Mouse (Mus musculus): ENCODE results near the gene Golga4.

The Golga4 gene

DNA sequence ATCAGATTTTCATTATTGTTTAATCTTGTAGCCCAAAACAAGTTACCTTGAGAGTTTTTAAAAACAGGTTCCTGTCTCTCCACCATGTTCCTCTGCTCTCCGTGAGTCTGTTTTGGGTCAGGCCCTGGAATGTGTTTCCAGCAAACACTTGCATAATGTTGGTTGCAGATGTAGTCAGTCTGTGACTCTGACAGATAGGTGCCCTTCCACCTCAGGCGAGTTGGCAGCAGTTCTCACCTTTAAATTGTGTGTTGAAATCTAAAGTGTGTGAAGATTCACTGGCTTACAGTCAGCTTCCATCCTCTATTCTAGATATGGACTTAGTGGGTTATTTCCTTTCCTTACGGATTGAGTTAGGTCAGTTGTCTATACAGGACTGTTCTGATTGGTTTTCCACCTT, 23.7 kb downstream of the Golga4 start:
- DNase-seq, result no peak

DNA sequence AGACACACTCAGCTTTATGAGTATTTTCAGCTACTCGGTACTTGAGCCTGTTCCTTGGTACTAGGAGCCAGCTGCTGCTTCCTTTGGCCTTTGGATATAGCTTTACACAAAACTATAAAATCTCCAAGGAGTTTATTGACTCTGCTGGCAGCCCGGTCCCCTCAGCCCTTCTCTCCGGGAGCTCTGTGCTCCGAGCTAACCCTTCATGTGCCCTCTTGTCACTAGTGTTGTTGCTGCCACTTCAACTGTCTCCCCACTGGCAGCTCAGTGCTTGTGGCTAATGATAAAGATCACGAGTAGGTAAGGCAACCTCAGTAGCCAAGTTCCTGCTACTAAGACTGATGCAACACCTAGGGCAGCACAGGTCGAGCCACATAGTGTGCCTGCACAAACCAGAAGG, 24.6 kb downstream of the Golga4 start:
- no peak for DNase-seq

DNA sequence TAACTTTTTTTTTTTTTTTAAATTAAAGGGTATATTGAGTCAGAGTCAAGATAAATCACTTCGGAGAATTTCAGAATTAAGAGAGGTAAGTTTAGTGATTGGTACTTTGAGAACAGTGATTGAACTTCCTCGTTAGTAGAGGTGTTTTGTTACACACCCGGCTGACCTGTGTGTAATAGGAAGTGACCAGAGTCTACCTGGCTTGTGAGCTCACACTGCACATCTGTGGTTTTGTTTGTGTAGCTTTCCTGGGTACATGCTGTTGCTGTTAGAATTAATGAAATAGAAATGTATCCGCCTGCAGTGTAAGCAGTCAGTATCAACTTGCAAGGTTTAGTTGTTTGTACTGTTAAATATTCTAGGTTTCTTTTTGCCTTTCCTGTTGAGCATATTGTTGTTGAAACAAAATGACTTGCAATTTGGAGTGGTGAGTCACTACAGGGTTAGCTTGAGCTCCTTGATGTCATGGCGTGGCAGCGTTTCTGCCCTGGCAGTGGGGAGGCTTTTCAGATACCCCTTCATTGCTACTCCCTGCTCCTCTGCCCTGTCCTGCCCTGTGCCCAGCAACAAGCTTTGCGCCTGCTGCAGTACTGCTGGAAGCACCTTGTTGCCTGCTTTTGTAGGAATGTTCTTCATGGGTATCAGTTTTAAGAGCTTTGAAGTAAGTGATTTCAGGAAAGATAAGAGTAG, 26.6 kb downstream of the Golga4 start:
- DNase-seq, result no peak

DNA sequence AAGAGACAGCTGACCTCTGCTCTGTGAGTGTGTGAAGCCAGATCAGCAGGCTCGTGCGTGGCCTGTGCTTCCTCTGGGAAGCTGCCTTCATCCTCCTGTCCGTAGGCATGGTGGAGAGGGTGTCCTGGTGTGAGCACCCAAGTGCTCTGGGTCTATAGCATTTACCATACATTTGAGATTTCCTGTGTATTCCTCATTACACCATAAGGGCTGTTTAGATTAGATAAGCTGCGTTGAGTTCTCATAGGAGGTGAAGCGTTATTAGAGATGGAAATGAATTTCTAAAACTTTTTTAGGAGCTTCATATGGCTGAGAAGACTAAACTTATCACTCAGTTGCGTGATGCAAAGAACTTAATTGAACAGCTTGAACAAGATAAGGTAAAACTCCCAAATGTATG, 30.9 kb downstream of the Golga4 start:
- DNase-seq, result no peak

DNA sequence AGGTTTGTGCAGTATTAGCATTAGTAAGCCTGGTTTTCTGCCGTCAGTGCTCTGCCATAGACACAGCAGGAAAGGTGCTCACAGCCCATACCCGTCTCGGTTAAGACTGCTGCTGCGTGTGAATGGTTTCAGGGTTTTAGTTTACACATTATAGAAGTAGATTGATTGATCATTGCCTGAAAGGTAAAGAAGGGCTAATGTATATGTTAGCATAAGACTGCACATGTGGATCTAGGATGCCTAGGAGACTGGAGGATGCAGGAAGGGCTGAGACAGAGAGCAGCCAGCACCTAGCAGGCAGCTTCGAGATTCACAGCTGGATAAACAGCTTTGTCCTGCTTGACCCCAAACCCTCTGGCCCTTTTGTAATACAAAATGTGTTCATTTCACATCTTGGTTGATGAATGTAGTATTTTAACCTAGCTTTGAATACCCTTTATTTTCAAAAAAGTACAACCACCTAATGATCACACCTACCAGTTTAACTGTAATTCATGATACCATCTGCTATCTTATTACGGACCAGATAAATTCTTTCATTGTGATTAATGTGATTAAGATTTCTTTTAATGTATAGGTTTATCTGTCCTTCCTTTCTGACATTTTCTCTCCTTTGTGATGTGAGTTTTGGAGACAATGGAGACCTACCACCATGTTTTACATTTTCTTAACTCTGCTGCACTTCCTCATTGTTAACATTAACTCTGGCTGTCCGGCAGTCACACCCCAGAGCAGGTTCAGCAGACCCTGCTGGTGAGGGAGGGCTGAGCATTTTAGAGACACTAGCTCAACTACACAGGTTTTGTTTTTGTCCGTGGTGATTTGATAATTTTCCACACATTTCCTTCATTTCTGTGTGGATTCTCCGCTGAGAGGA, 31.6 kb downstream of the Golga4 start:
- DNase-seq, result no peak

DNA sequence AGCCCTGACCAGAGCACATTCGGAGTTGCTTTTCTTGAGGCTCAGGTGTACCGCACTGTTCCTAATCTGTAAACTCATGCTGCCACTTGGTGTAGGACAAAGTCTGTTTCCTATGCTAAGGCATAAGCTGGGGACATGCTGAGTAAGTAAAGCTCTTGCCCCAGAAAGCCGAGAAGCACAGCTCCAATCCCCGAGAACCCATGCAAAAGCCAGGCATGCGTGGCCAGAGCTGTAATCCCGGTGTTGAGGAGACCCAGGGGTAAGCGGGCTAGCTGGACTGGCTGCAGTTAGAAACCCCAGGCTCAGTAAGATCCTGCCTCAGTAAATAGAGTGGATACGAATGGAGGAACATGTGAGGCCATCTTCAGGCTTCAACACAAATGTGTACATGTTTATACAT, 35.8 kb downstream of the Golga4 start:
- DNase-seq, result no peak

DNA sequence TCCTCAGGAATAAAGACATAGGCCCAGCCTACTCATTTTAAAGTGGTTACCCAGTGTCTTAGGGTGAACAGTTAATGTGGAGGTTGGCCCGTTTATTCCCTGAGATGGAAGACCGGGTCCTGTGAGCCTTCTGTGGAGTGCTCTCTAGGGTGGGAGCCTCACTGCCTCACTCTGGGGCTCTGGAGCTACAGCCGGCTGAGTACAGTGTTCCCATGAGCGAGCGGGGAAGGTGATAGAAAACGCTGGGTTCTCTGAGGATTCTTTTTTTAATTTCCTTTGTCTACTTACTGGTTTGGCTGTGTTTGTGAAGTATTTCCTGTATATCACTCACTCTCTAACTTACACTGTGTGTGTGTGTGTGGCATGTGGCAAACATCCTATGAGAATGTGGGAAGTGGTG, 39.1 kb downstream of the Golga4 start:
- no peak for DNase-seq

DNA sequence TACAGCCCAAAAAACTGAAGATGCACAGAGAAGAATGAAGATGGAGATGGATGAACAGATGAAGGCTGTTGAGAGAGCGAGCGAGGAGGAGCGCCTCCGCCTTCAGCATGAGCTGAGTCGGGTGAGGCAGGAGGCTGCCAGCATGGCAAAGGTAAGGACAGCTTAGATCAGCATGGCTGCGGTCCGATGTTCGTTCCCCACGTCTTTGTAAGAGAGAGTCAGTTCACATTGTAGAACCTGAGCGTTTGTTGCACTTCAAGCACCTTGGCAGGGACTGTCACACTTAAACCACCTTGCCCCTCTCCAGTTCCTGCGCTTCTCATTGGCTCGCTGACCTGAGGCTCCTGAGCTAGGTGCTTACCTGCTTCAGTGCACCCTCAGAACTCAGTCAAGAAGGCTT, 42.6 kb downstream of the Golga4 start:
- no peak for DNase-seq

DNA sequence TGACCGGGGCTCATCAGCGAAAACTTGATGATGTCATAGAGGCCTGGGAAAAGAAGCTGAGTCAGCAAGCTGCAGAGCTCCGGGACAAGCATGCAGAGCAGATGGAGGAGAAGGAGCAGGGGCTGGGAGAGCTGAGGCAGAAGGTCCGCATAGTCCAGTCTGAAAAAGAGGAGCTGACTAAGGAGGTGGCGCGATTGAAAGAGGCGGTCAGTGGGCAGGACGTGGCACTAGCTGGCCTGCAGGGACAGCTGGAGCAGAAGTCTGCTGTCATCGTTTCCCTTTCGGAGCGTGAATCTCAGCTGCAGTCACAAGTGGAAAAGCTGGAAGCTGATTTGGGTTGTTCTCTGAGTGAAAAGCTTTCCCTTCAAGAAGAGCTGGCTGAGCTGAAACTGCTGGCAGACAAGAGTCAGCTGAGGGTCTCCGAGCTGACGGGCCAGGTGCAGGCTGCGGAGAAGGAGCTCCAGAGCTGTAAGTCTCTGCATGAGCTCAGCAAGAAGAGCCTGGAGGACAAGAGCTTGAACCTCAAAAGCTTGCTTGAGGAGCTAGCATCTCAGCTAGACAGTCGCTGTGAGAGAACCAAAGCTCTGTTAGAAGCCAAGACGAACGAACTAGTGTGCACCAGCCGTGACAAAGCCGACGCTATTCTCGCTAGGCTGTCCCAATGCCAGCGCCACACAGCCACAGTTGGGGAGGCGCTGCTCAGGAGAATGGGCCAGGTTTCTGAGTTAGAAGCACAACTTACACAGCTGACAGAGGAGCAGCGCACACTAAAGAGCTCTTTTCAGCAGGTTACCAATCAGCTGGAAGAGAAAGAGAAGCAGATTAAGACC, 51.1 kb downstream of the Golga4 start:
- DNase-seq, result no peak

DNA sequence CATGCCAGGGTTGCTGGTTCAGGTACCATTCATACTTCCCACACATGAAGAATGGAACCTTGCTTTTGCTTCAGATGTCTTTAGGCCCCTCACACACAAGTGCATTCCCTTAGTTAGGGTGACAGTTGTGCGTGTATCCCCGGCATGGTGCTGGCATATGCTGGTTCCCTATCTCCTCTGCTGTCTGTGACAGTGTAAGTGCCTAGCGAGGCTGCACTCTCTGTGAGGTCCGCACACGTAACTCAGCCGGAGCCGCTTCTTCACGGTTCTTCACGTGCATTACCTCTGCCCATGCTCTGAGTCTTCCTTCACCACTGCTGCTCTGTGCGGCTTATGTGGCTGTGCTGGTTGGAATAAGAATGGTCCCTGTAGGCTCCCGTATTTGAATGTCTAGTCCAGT, 57.3 kb downstream of the Golga4 start:
- DNase-seq, result no peak

DNA sequence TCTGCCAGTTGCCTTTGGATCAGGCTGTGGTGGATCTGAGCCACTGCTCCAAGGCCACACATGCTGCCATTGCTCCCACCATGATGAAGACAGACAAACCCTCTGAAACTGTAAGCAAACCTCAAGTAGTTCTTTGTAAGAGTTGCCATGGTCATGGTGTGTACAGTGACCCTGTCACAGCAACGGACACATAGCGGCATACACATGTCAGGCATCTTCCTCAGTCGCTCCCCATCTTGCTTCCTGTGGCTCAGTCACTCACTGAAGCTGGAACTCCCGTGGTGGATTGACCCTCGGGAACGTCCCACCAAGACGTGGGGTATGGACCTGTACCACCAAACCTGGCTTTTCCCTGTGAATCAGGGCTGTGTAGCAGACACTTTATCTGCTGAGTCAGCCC, 57.8 kb downstream of the Golga4 start:
- no peak for DNase-seq

DNA sequence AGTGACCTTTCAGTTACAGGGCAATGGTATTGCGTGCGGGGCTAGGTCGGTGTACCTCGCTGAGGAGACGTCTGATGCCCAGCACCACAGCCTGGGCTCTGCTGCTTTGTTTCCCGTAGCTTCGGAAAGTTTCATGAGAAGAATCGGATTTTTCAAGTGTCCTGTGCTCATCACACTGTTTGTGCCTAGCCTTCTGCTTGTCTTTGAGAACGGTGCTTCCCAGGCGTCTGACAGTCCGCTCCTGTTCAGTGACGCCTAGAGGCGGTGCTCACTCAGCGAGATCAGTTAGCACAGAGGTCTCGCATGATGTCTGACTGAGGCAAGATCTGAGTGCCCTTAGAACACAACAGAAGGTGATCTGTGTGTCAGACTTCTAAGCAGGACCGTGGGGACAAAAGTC, 58.6 kb downstream of the Golga4 start:
- no peak for DNase-seq

DNA sequence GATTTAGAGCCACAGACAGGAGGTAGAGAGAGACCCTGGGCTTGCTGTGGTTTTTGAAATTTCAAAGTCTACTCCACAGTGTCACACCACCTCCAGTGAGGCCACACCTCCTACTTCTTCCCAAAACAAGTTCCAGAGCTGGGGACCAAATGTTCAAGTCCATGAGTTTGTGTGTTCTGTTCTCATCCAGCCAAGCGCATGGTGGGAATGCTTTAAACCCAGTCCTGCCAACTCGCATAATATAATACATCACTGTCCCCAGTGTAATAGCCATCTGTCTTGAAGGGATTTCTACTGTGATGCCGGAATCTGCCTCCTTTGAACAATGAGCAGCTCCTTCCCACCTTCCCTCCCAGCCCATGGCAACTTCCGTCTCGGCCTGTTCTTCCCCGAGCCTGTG, 63.3 kb downstream of the Golga4 start:
- no peak for DNase-seq

DNA sequence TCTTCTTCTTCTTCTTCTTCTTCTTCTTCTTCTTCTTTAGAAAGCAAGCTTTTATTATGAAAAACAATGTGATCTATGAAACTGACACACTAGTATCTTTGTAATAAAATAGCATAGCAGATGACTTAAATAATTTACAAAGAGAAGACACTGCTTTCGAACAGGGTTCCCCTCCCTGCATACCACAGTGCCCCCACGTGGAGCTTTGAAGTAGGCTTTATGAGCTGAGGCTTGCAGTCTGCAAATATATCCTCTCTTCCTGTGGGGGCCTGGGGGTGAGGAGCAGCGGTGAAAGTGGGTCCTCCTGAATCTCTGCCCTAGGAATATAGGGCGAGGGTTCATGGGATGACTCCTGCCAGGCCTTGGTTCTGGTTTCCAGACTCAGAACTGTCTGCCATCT, 64.8 kb downstream of the Golga4 start:
- DNase-seq, result no peak

DNA sequence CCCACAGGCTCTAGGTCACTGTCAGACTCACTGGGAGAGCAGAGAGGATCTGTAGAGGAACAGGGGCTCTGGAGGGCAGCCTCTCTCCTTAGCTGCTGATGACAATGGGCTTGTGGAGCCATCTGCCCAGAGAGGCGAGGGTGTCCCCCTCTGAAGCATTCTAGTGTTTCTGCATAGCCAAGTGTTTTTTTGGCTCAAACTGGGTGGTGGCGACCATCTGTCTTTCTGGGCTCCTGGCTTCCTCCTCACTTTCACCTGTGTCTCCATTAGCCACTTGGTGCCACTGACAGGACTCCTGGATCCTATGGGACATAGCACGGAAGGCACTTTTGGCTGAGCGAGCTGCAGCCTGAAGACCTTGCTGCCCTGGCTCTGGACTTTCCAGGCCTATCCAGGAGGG, 65.6 kb downstream of the Golga4 start:
- DNase-seq, result no peak

DNA sequence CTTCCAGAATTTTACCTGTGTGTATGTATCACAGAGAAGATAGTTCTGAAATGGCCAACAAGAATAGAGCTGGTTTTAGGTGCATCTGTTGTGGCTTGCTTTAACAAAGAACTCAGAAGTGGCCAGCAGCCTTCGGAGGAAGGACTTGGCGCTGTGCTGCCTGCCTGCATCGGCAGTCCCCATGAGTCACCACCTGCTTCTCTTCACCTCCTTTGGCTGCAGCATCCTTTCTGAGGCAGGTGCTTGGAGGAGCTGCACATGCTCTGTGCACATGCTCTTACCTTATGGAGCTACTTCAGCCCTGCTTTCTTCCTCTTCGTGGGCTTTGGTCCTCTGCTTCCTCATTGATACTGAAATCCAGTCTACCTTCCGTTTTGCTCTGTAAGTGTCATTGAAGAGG, 68.8 kb downstream of the Golga4 start:
- no peak for DNase-seq

DNA sequence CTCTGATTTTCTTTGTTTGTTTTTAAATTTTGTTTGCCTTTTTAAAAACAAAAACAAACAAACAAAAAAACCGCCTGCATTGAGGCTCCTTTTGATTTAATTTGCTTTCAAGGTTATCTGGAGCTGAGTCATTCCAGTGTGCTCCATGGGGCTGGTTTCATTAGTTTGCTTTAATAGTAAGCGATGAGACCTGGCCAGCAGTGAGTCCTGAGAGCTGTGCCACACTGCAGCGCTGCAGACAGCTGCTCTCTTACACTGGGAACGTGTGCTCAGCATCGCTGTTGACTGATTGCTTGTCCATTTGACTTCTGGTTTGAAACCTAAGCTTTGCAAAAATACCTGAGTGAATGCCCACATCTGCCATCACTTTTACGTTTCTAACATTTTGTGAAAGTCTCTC, 74.3 kb downstream of the Golga4 start:
- no peak for DNase-seq

DNA sequence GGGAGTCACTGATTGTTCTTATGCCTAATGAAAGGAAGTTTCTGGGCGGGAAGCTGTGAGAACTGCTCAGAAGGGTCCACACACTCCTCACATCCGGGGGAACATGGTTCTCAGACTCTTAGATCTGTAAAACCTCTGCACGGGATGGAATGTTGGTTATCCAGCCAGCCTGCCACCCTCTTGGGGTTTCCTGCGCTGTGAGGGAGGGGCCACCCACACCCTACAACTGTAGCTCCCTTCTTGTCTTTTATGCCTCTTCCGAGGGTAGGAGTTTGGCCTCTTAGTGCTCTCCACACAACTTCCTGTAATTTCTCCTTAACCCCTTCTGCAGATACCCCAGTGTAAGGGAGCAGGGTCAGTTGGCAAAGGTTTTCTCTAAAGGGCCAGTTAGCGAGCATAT, 76.7 kb downstream of the Golga4 start:
- no peak for DNase-seq

DNA sequence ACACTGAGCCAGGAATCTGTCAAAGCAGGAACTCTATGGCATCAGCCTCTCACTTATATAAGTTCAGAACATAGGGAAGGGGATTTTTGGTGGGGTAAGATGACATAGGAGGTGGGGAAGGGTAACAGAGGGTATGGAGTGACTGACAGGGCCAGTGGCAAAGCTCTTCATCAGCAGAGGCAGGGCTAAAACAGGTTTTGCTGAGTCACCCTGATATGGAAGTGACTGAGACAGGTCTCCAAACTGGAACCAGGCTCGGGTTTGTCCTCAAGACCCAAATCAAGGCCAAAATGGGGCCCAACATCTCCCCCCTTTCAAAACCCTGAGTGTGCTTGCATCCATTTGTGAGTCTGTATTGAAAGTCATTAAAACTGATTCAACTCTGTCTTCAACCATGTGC, 78.8 kb downstream of the Golga4 start:
- DNase-seq, result no peak

DNA sequence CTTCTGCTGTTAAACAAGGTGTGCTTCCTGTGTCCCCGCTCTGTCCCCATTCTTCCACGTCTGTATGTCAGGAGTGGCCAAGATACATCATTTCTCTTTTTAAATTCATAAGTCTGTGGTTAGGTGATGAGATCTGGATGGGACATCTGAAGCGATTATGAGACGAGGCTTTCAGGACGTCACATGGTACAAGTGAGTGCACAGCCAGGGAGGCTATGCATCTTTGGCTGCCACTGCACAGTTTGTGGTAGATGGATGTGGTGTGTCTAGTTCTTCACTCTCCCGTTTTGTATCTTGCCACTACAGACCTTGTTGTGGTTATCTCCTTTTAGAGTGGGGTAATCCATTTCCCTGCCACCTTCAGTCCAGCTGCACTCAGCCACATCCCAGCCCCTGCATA, 79.9 kb downstream of the Golga4 start:
- no peak for DNase-seq

DNA sequence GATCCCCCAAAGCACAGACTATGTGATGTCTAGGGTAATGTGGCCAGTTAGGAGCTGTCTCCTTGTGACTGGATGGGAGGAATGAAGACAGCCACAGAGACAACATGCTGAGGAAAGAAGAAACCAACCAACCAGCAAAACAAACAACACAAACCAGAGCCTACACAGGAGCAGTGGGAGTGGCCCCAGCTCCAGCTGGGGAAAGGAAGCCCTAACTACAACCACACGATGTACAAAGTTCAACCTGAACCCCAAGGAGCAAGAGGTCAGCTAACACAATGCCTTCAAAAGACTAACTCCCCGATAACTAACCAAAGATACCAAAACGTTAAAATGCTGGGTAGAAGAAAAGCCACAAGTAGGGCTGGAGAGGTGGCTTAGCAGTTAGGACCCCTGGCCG, 81.0 kb downstream of the Golga4 start:
- DNase-seq, result no peak

DNA sequence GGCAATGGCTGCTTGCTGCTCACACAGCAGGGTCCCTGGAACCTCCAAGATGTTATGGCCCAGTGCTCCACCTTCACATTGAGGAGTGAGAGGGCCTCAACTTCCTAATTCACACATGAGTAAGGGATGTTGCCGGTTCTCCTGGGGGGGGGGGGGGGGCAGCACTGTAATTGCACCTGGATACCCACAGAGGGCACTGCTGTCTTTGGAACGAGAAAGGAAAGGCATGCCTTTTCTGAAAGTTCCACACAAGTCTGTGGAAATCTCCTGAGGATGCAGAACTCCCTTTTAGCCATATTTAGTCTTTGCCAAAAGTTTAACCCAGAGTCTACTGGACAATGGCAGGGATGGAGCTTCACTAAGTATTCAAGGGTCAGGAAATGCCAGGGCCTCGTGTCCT, 83.2 kb downstream of the Golga4 start:
- DNase-seq, result no peak

DNA sequence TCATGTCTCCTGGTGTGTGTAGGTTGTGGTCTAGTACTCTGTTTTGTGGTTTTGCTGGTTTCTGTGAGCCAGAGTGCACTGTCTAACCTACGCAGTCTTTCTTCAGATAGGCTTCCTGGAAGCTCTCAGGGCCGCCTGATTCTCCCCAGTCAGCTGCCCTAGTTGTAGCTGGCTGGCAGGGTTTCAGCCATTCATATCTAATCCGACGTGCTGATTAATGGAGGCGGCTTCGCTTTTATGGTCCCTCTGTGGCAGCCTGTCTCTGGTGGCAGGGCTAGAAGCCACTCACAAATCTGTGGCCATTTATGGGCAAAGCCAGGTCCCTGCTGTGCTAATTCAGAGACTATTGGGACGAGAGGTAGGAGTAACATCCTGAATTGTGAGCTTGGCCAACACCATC, 84.2 kb downstream of the Golga4 start:
- DNase-seq, result no peak

DNA sequence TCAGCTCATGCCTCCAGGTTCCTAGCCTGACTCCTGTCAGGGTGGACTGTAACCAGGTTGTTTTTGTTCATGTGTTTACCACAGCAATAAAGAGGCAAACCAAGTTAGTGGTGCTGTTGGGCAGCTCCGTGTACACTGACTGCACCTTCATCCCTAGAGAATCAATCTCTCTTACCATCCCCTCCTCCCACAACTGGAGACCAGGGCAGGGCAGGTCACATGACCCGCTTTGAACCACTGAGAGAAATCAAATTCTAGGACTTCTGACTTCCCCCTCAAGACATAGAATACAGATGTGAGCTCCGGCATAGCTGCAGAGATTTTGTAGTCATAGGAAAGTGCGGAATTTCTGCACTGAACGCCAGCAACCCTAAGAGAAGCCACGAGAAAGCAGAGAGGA, 85.6 kb downstream of the Golga4 start:
- no peak for DNase-seq
